Mouse (Mus musculus): ENCODE results near the gene Smc3. TPM values are rescaled to one million over a fixed set of nuclear protein-coding genes. Genes with fewer than 3 reads are reported as not detected.

The Smc3 gene
- polyA plus RNA-seq (2017; shearing (Covaris generic)) = 10 to 100 TPM; 38.9 to 40.8 TPM

- peak; percentile 95 for ATAC-seq
These were observed at the start of gene Smc3 for GRCm38 (mm10) chr19:53599757-53600539. Gene Smc3 (plus strand): TSS chr19:53600398.

GRCm38 (mm10) chr19:53550972-53551371 lies 49.2 kb upstream of the Smc3 start:
- no peak for ATAC-seq

GRCm38 (mm10) chr19:53552216-53552786 lies 47.9 kb upstream of the Smc3 start:
- no peak for ATAC-seq

GRCm38 (mm10) chr19:53552795-53553194 lies 47.4 kb upstream of the Smc3 start:
- ATAC-seq = no peak

- peak; percentile 22 for ATAC-seq
These were observed 45.8 kb upstream of the Smc3 start for GRCm38 (mm10) chr19:53554402-53554801.

GRCm38 (mm10) chr19:53554981-53555616 lies 45.1 kb upstream of the Smc3 start:
- peak; percentile 58 for ATAC-seq

- no peak for ATAC-seq
These were observed 43.4 kb upstream of the Smc3 start for GRCm38 (mm10) chr19:53556841-53557240.

GRCm38 (mm10) chr19:53557267-53557936 lies 42.8 kb upstream of the Smc3 start:
- ATAC-seq = peak; percentile 71

GRCm38 (mm10) chr19:53560436-53560835 lies 39.8 kb upstream of the Smc3 start:
- no peak for ATAC-seq

GRCm38 (mm10) chr19:53564174-53564573 lies 36.0 kb upstream of the Smc3 start:
- ATAC-seq = no peak

GRCm38 (mm10) chr19:53565565-53566277 lies 34.5 kb upstream of the Smc3 start:
- ATAC-seq = no peak

- ATAC-seq = peak; percentile 59
These were observed 32.3 kb upstream of the Smc3 start for GRCm38 (mm10) chr19:53567864-53568263.

GRCm38 (mm10) chr19:53568553-53568952 lies 31.6 kb upstream of the Smc3 start:
- ATAC-seq = no peak

GRCm38 (mm10) chr19:53571056-53571455 lies 29.1 kb upstream of the Smc3 start:
- no peak for ATAC-seq

- ATAC-seq = peak; percentile 81
These were observed 28.4 kb upstream of the Smc3 start for GRCm38 (mm10) chr19:53571501-53572428.

- ATAC-seq = no peak
These were observed 27.6 kb upstream of the Smc3 start for GRCm38 (mm10) chr19:53572607-53573006.

- no peak for ATAC-seq
These were observed 27.0 kb upstream of the Smc3 start for GRCm38 (mm10) chr19:53573151-53573550.

- ATAC-seq = no peak
These were observed 26.1 kb upstream of the Smc3 start for GRCm38 (mm10) chr19:53574131-53574530.

GRCm38 (mm10) chr19:53574546-53574945 lies 25.7 kb upstream of the Smc3 start:
- ATAC-seq = no peak

GRCm38 (mm10) chr19:53575296-53576010 lies 24.7 kb upstream of the Smc3 start:
- no peak for ATAC-seq

- ATAC-seq = no peak
These were observed 24.1 kb upstream of the Smc3 start for GRCm38 (mm10) chr19:53576061-53576460.

Data from CD4-positive, CD25-positive, alpha-beta regulatory T cell, adult 4 months (primary cell).